Mouse (Mus musculus) bone marrow macrophage, adult 2 months (primary cell): ENCODE measurements around the gene Vps54. TPM values are rescaled to one million over a fixed set of nuclear protein-coding genes. Genes with fewer than 3 reads are reported as not detected.

ENCODE experiments used
- H3K27ac ChIP-seq: 2 replicates; pipeline ENCODE4 v1.5.1; 2012; ENCODE audit warnings: low read depth, low read length; ENCODE audit not compliant: insufficient read depth
- H3K4me1 ChIP-seq: 2 replicates; pipeline ENCODE4 v1.6.1; 2012; ENCODE audit warnings: low read length; ENCODE audit not compliant: control insufficient read depth, insufficient read depth
- H3K4me3 ChIP-seq: 2 replicates; pipeline ENCODE4 v1.5.1; 2012; ENCODE audit warnings: mild to moderate bottlenecking, low read length, moderate library complexity; ENCODE audit not compliant: insufficient read depth
- CTCF ChIP-seq: IDR thresholded peaks from 2 replicates; pipeline ENCODE4 v1.5.1; 2012; ENCODE audit warnings: low read depth, mild to moderate bottlenecking, low read length, moderate library complexity
- POLR2A ChIP-seq: IDR thresholded peaks from 2 replicates; pipeline ENCODE4 v1.6.1; 2012; ENCODE audit warnings: mild to moderate bottlenecking, low read depth, low read length, borderline replicate concordance
- polyA plus RNA-seq: library from polyadenylated mRNA; stranded (reverse); fragments of >200 nt; gene quantifications from 2 replicates; pipeline ENCODE4 v1.2.4, GENCODE M21; 2012; ENCODE audit not compliant: missing spikeins, insufficient read depth, insufficient read length

The Vps54 gene
- polyA plus RNA-seq, 1 experiment, result 33.2 TPM

- TF ChIP-seq POLR2A (no peak), CTCF (no peak)
- no peak overlapping the region for H3K27ac ChIP-seq
- no peak overlapping the region for H3K4me3 ChIP-seq
- H3K4me1 ChIP-seq, result peaks cover 2% of the 10 kb centered on the region
Observed at GRCm38 (mm10) chr11:21307078-21307668, 68.1 kb downstream of the Vps54 start.

- no peaks in the 10 kb centered on the region for H3K4me1 ChIP-seq
- TF ChIP-seq POLR2A (no peak), CTCF (peak; percentile 72)
- no peak overlapping the region for H3K4me3 ChIP-seq
- H3K27ac ChIP-seq, result no peak overlapping the region
Observed at GRCm38 (mm10) chr11:21308119-21308518, 69.0 kb downstream of the Vps54 start.

- H3K27ac ChIP-seq, result no peak overlapping the region
- TF ChIP-seq POLR2A (no peak), CTCF (no peak)
Observed at GRCm38 (mm10) chr11:21309516-21309915, 70.4 kb downstream of the Vps54 start.

GRCm38 (mm10) chr11:21313922-21314657, 75.0 kb downstream of the Vps54 start:
- H3K4me1 ChIP-seq, result no peaks in the 10 kb centered on the region
- H3K4me3 ChIP-seq, result no peak overlapping the region
- no peak overlapping the region for H3K27ac ChIP-seq
- TF ChIP-seq CTCF (no peak), POLR2A (no peak)

More at GRCm38 (mm10) chr11:21309516-21309915, 70.4 kb downstream of the Vps54 start:
- Histone ChIP-seq H3K4me1 (no peaks in the 10 kb centered on the region), H3K4me3 (no peak overlapping the region)

- TF ChIP-seq POLR2A, result no peak
- no peak for TF ChIP-seq CTCF
- Histone ChIP-seq H3K4me1 (peaks cover 10% of the 10 kb centered on the region), H3K4me3 (no peak overlapping the region)
Observed at GRCm38 (mm10) chr11:21321577-21321976, 82.5 kb downstream of the Vps54 start.

GRCm38 (mm10) chr11:21322349-21322748, 83.3 kb downstream of the Vps54 start:
- H3K4me3 ChIP-seq, result no peak overlapping the region
- TF ChIP-seq POLR2A, result no peak
- no peak for TF ChIP-seq CTCF
- no peak overlapping the region for H3K27ac ChIP-seq
- H3K4me1 ChIP-seq, result peaks cover 10% of the 10 kb centered on the region

More at GRCm38 (mm10) chr11:21321577-21321976, 82.5 kb downstream of the Vps54 start:
- no peak overlapping the region for H3K27ac ChIP-seq

- TF ChIP-seq POLR2A (no peak), CTCF (no peak)
Observed at GRCm38 (mm10) chr11:21325781-21326180, 86.7 kb downstream of the Vps54 start.

GRCm38 (mm10) chr11:21326770-21327169, 87.7 kb downstream of the Vps54 start:
- Histone ChIP-seq H3K27ac (no peak overlapping the region), H3K4me3 (no peak overlapping the region), H3K4me1 (peaks cover 6% of the 10 kb centered on the region)
- TF ChIP-seq POLR2A (no peak), CTCF (no peak)

More at GRCm38 (mm10) chr11:21325781-21326180, 86.7 kb downstream of the Vps54 start:
- peaks cover 10% of the 10 kb centered on the region for H3K4me1 ChIP-seq
- no peak overlapping the region for H3K27ac ChIP-seq
- no peak overlapping the region for H3K4me3 ChIP-seq

- no peak overlapping the region for H3K27ac ChIP-seq
- H3K4me1 ChIP-seq, result no peaks in the 10 kb centered on the region
- TF ChIP-seq CTCF (no peak), POLR2A (no peak)
- no peak overlapping the region for H3K4me3 ChIP-seq
Observed at GRCm38 (mm10) chr11:21327486-21327885, 88.4 kb downstream of the Vps54 start.

- TF ChIP-seq CTCF (no peak), POLR2A (no peak)
- Histone ChIP-seq H3K4me3 (no peak overlapping the region), H3K27ac (no peak overlapping the region), H3K4me1 (no peaks in the 10 kb centered on the region)
Observed at GRCm38 (mm10) chr11:21328141-21328540, 89.1 kb downstream of the Vps54 start.
